Mouse (Mus musculus) MEL (cell line): ENCODE results near the gene Lrrc29.
A peak's percentile ranks its signal among the peaks of the same experiment; 100 is the strongest.

Source experiments
- CTCF ChIP-seq, 3 experiments: IDR thresholded peaks in 2 of 3; conservative IDR thresholded peaks in 1 of 3; 2 replicates each; pipeline ENCODE4 v1.5.1; 2011 to 2012; ENCODE audit warnings: low read length in 3 of 3, low read depth in 2 of 3, mild to moderate bottlenecking in 2 of 3, improper control_type of control experiment in 1 of 3, inconsistent platforms in 1 of 3, mixed read lengths in 1 of 3, moderate library complexity in 1 of 3; ENCODE audit not compliant: control insufficient read depth in 1 of 3, insufficient read depth in 1 of 3, poor library complexity in 1 of 3, severe bottlenecking in 1 of 3
- EP300 ChIP-seq, 2 experiments: IDR thresholded peaks; 2 replicates each; pipeline ENCODE4 v1.6.1; 2011; ENCODE audit warnings: improper control_type of control experiment in 2 of 2, low read length in 2 of 2, low read depth in 1 of 2, mild to moderate bottlenecking in 1 of 2
- MAX ChIP-seq: IDR thresholded peaks from 2 replicates; pipeline ENCODE4 v1.6.1; 2011; ENCODE audit warnings: low read length, improper control_type of control experiment
- MAZ ChIP-seq: IDR thresholded peaks from 2 replicates; pipeline ENCODE4 v1.6.1; 2012; ENCODE audit warnings: low read depth, mild to moderate bottlenecking, inconsistent platforms, low read length, improper control_type of control experiment
- POLR2A ChIP-seq, 2 experiments: IDR thresholded peaks; 2 replicates each; pipeline ENCODE4 v1.6.1; 2011 to 2012; ENCODE audit warnings: low read length in 2 of 2, mild to moderate bottlenecking in 2 of 2, control low read depth in 1 of 2, improper control_type of control experiment in 1 of 2, low read depth in 1 of 2, moderate library complexity in 1 of 2; ENCODE audit not compliant: control insufficient read depth in 1 of 2, insufficient read depth in 1 of 2, poor library complexity in 1 of 2
- SIN3A ChIP-seq: IDR thresholded peaks from 2 replicates; pipeline ENCODE4 v1.6.1; 2012; ENCODE audit warnings: low read length, improper control_type of control experiment, inconsistent platforms
- USF1 ChIP-seq: IDR thresholded peaks from 2 replicates; pipeline ENCODE4 v1.6.1; 2014; ENCODE audit warnings: low read depth, mild to moderate bottlenecking, inconsistent platforms, low read length, improper control_type of control experiment, moderate library complexity
- ZNF384 ChIP-seq: IDR thresholded peaks from 2 replicates; pipeline ENCODE4 v1.6.1; 2012; ENCODE audit warnings: low read depth, mild to moderate bottlenecking, inconsistent platforms, low read length, improper control_type of control experiment

GRCm38 (mm10) chr8:105266775-105267174 lies 59.3 kb downstream of the Lrrc29 start:
- no peak for TF ChIP-seq POLR2A (IDR thresholded peaks at IDR 0.05; ENCODE audit: control insufficient read depth in 1 of 2, insufficient read depth in 1 of 2, low read depth in 1 of 2, low read length in 2 of 2, poor library complexity in 1 of 2)
- TF ChIP-seq ZNF384 = no peak
- TF ChIP-seq CTCF (IDR thresholded peaks at IDR 0.05 in 2 of 3, conservative IDR thresholded peaks at IDR 0.05 in 1 of 3; ENCODE audit: control insufficient read depth in 1 of 3, insufficient read depth in 1 of 3, low read depth in 2 of 3, low read length in 3 of 3, poor library complexity in 1 of 3, severe bottlenecking in 1 of 3) = no peak
- peak; percentile 41; the same call in 1 of the 2 replicates for TF ChIP-seq SIN3A
- no peak for TF ChIP-seq USF1
- no peak; a peak in 1 of 4 replicates for TF ChIP-seq EP300 (IDR thresholded peaks at IDR 0.05; ENCODE audit: low read depth in 1 of 2, low read length in 2 of 2)
- no peak for TF ChIP-seq MAX
- TF ChIP-seq MAZ = peak; percentile 62; the same call in 1 of the 2 replicates
